Mouse (Mus musculus) limb, embryonic 13.5 days (tissue): Measurements from ENCODE around the gene Magi3. TPM values are rescaled to one million over a fixed set of nuclear protein-coding genes. Genes with fewer than 3 reads are reported as not detected.

Source experiments
- ATAC-seq: fragments of 200-750 bp; cut with Nextera tagmentation; 2 replicates; pipeline ENCODE4 v1.8.0; 2017; ENCODE audit warnings: low read depth, moderate number of reproducible peaks, moderate TSS enrichment; ENCODE audit not compliant: low FRiP score
- H3K27ac ChIP-seq: fragments of 300-500 bp; sonication (generic); 2 replicates; pipeline ENCODE4 v1.5.1; 2015; ENCODE audit warnings: inconsistent platforms, mild to moderate bottlenecking, moderate library complexity
- H3K27me3 ChIP-seq: fragments of 300-500 bp; sonication (generic); 2 replicates; pipeline ENCODE4 v1.6.1; 2015; ENCODE audit warnings: mild to moderate bottlenecking, inconsistent platforms
- H3K36me3 ChIP-seq: fragments of 300-500 bp; sonication (generic); 2 replicates; pipeline ENCODE4 v1.6.1; 2015; ENCODE audit warnings: inconsistent platforms, mild to moderate bottlenecking, moderate library complexity
- H3K4me1 ChIP-seq: fragments of 300-500 bp; sonication (generic); 2 replicates; pipeline ENCODE4 v1.6.1; 2015; ENCODE audit warnings: inconsistent platforms
- H3K4me2 ChIP-seq: fragments of 300-500 bp; sonication (generic); replicated peaks from 2 replicates; pipeline ENCODE4 v1.6.1; 2015; ENCODE audit warnings: inconsistent platforms, mild to moderate bottlenecking, moderate library complexity
- H3K4me3 ChIP-seq: fragments of 300-500 bp; sonication (generic); 2 replicates; pipeline ENCODE4 v1.5.1; 2015; ENCODE audit warnings: moderate library complexity, mild to moderate bottlenecking, inconsistent platforms
- H3K9ac ChIP-seq: fragments of 300-500 bp; sonication (generic); 2 replicates; pipeline ENCODE4 v1.6.1; 2015; ENCODE audit warnings: mild to moderate bottlenecking, inconsistent platforms
- H3K9me3 ChIP-seq: fragments of 300-500 bp; sonication (generic); 2 replicates; pipeline ENCODE4 v1.6.1; 2016; ENCODE audit warnings: inconsistent platforms
- WGBS: fragments of 180-500 bp; shearing (Covaris S2); methylation state at CpG from one replicate; pipeline ENCODE4 v1.1.7; 2015; 5-methylcytosine and 5-hydroxymethylcytosine counted together
- polyA plus RNA-seq: library from polyadenylated mRNA; unstranded; fragments of >200 nt; fragmentation: Nextera tagmentation; extraction: Ambion mirVana; gene quantifications from 2 replicates; pipeline ENCODE4 v1.2.1, GENCODE M21; 2015

Magi3 gene
- polyA plus RNA-seq, 1 experiment from 2014 or later: 4.1 TPM

GRCm38 (mm10) chr3:104017931-104018330, 202.2 kb downstream of the Magi3 start:
- H3K4me3 ChIP-seq: no peak overlapping the region
- H3K9ac ChIP-seq: no peak overlapping the region
- no peaks in the 10 kb centered on the region for H3K27me3 ChIP-seq
- no peak overlapping the region for H3K4me2 ChIP-seq
- H3K36me3 ChIP-seq: peaks cover 41% of the 10 kb centered on the region
- WGBS: 86% methylated on average over 3 of the region's 3 CpGs
- H3K4me1 ChIP-seq: no peaks in the 10 kb centered on the region
- ATAC-seq: no peak
- no peaks in the 10 kb centered on the region for H3K9me3 ChIP-seq
- no peak overlapping the region for H3K27ac ChIP-seq

- H3K9ac ChIP-seq: no peak overlapping the region
- H3K4me3 ChIP-seq: no peak overlapping the region
- H3K9me3 ChIP-seq: no peaks in the 10 kb centered on the region
- H3K27ac ChIP-seq: no peak overlapping the region
- no peaks in the 10 kb centered on the region for H3K4me1 ChIP-seq
- no peaks in the 10 kb centered on the region for H3K27me3 ChIP-seq
- 92% methylated on average over 2 of the region's 2 CpGs for WGBS
- H3K36me3 ChIP-seq: peaks cover 38% of the 10 kb centered on the region
- no peak overlapping the region for H3K4me2 ChIP-seq
- no peak for ATAC-seq
Observed at GRCm38 (mm10) chr3:104011972-104012371, 208.2 kb downstream of the Magi3 start.

- no peak for ATAC-seq
- Histone ChIP-seq H3K27ac (no peak overlapping the region), H3K9me3 (no peaks in the 10 kb centered on the region), H3K9ac (no peak overlapping the region), H3K27me3 (no peaks in the 10 kb centered on the region), H3K4me3 (no peak overlapping the region), H3K36me3 (peaks cover 41% of the 10 kb centered on the region), H3K4me1 (no peaks in the 10 kb centered on the region), H3K4me2 (no peak overlapping the region)
- 87% methylated on average over 5 of the region's 5 CpGs for WGBS
Observed at GRCm38 (mm10) chr3:104009924-104010662, 210.1 kb downstream of the Magi3 start.

- Histone ChIP-seq H3K4me1 (no peaks in the 10 kb centered on the region), H3K27ac (no peak overlapping the region), H3K9me3 (no peaks in the 10 kb centered on the region), H3K9ac (no peak overlapping the region), H3K4me3 (no peak overlapping the region), H3K4me2 (no peak overlapping the region), H3K36me3 (peaks cover 52% of the 10 kb centered on the region), H3K27me3 (no peaks in the 10 kb centered on the region)
- no peak for ATAC-seq
- 80% methylated on average over 8 of the region's 8 CpGs for WGBS
Observed at GRCm38 (mm10) chr3:104007479-104007878, 212.7 kb downstream of the Magi3 start.

DNA sequence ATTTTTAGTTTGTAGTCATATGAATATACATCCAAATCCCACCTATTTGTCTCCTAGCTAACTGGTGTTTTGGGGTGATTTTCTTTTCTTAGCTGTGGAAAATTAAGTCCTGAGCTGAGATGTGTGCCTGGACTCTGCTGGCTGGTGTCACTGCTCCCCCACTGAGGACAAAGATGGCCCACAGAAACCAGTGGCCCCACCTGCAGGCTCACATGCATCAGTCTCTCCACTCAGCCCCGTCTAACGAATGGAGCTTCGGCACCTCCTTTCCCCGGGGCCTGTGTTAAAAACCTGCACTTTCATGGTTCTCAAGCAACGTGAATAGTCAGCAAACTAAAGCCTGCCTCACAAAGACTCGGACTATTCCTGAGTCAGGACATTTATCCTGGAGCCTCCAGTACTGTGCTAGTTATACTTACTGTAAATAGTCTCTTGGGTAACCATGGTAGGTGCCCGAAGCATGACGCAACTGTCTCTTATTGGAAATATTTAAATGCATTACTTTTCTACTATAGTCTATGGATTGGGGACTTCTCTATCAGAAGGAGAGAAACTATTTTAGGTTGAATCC, 213.2 kb downstream of the Magi3 start:
- peaks cover 55% of the 10 kb centered on the region for H3K36me3 ChIP-seq
- no peak overlapping the region for H3K4me2 ChIP-seq
- H3K4me1 ChIP-seq: no peaks in the 10 kb centered on the region
- no peak overlapping the region for H3K27ac ChIP-seq
- no peak overlapping the region for H3K9ac ChIP-seq
- ATAC-seq: no peak
- H3K27me3 ChIP-seq: no peaks in the 10 kb centered on the region
- 86% methylated on average over 8 of the region's 8 CpGs for WGBS
- H3K9me3 ChIP-seq: no peaks in the 10 kb centered on the region
- H3K4me3 ChIP-seq: no peak overlapping the region

- H3K4me2 ChIP-seq: no peak overlapping the region
- no peaks in the 10 kb centered on the region for H3K4me1 ChIP-seq
- WGBS: 95% methylated on average over 4 of the region's 4 CpGs
- no peaks in the 10 kb centered on the region for H3K9me3 ChIP-seq
- no peak for ATAC-seq
- no peak overlapping the region for H3K9ac ChIP-seq
- H3K27me3 ChIP-seq: no peaks in the 10 kb centered on the region
- H3K27ac ChIP-seq: no peak overlapping the region
- H3K4me3 ChIP-seq: no peak overlapping the region
- H3K36me3 ChIP-seq: peaks cover 77% of the 10 kb centered on the region
Observed at GRCm38 (mm10) chr3:103998724-103999123, 221.4 kb downstream of the Magi3 start.

DNA sequence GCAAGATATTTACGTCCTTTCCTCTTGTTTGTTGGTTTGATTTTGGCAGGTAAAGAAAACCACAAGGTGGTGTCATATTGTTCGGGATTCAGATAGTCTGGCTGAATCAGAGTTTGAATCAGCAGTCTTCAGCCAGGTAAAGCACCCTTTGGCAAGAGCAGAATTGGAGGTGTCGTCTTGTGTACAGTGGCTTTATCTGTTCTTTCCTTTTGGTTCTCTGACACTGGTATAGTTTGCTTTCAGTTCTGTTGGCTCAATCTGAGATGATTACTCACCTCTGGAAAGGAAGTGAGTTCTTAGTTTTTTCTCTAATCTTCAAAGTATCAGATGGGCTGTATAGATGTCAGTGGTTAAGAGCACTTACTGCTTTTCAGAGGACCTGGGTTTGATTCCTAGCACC, 228.9 kb downstream of the Magi3 start:
- H3K4me1 ChIP-seq: no peaks in the 10 kb centered on the region
- H3K4me2 ChIP-seq: no peak overlapping the region
- H3K9me3 ChIP-seq: no peaks in the 10 kb centered on the region
- no peak for ATAC-seq
- no peak overlapping the region for H3K4me3 ChIP-seq
- H3K36me3 ChIP-seq: peaks cover 79% of the 10 kb centered on the region
- 91% methylated on average over 3 of the region's 3 CpGs for WGBS
- no peak overlapping the region for H3K9ac ChIP-seq
- H3K27me3 ChIP-seq: no peaks in the 10 kb centered on the region
- no peak overlapping the region for H3K27ac ChIP-seq

DNA sequence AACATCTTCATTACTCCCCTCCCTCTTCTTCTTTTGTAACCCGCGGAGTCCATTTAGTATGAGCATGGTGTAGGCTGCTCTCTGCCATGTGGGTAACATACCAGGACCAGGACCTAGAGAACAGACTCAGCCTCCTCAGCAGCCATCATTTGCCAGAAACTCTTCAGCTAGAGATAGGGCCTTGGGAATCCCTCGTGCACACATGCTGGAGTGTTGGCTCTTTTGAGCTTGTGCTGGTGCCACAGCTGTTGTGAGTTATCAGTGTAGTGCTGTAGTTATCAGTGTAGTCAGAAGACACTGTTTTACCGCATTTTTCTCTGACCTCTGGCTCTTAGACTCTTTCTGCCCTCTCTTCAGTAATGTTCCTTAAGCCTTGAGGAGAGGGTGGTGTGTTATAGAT, 230.8 kb downstream of the Magi3 start:
- no peak overlapping the region for H3K9ac ChIP-seq
- 85% methylated on average over 4 of the region's 4 CpGs for WGBS
- no peak overlapping the region for H3K4me2 ChIP-seq
- no peaks in the 10 kb centered on the region for H3K27me3 ChIP-seq
- H3K9me3 ChIP-seq: no peaks in the 10 kb centered on the region
- ATAC-seq: no peak
- no peak overlapping the region for H3K4me3 ChIP-seq
- no peak overlapping the region for H3K27ac ChIP-seq
- H3K36me3 ChIP-seq: peaks cover 82% of the 10 kb centered on the region
- no peaks in the 10 kb centered on the region for H3K4me1 ChIP-seq

GRCm38 (mm10) chr3:103987831-103988432, 232.2 kb downstream of the Magi3 start:
- Histone ChIP-seq H3K27me3 (no peaks in the 10 kb centered on the region), H3K4me2 (no peak overlapping the region), H3K9me3 (no peaks in the 10 kb centered on the region), H3K4me3 (no peak overlapping the region), H3K4me1 (no peaks in the 10 kb centered on the region), H3K9ac (no peak overlapping the region), H3K36me3 (peaks cover 82% of the 10 kb centered on the region), H3K27ac (no peak overlapping the region)
- ATAC-seq: no peak
- 63% methylated on average over 5 of the region's 5 CpGs for WGBS

GRCm38 (mm10) chr3:103985194-103985593, 235.0 kb downstream of the Magi3 start:
- no peak overlapping the region for H3K27ac ChIP-seq
- peaks cover 65% of the 10 kb centered on the region for H3K36me3 ChIP-seq
- H3K9ac ChIP-seq: no peak overlapping the region
- 90% methylated on average over 2 of the region's 2 CpGs for WGBS
- no peaks in the 10 kb centered on the region for H3K27me3 ChIP-seq
- H3K4me1 ChIP-seq: no peaks in the 10 kb centered on the region
- ATAC-seq: no peak
- H3K9me3 ChIP-seq: no peaks in the 10 kb centered on the region
- H3K4me2 ChIP-seq: no peak overlapping the region
- no peak overlapping the region for H3K4me3 ChIP-seq

GRCm38 (mm10) chr3:103984556-103984955, 235.6 kb downstream of the Magi3 start:
- no peak overlapping the region for H3K9ac ChIP-seq
- no peak for ATAC-seq
- WGBS: 87% methylated on average over 4 of the region's 4 CpGs
- no peaks in the 10 kb centered on the region for H3K27me3 ChIP-seq
- peaks cover 64% of the 10 kb centered on the region for H3K36me3 ChIP-seq
- H3K4me1 ChIP-seq: no peaks in the 10 kb centered on the region
- no peaks in the 10 kb centered on the region for H3K9me3 ChIP-seq
- H3K27ac ChIP-seq: no peak overlapping the region
- no peak overlapping the region for H3K4me2 ChIP-seq
- no peak overlapping the region for H3K4me3 ChIP-seq

GRCm38 (mm10) chr3:103971157-103971556, 249.0 kb downstream of the Magi3 start:
- H3K27me3 ChIP-seq: no peaks in the 10 kb centered on the region
- ATAC-seq: no peak
- H3K9me3 ChIP-seq: no peaks in the 10 kb centered on the region
- no peak overlapping the region for H3K4me3 ChIP-seq
- no peak overlapping the region for H3K27ac ChIP-seq
- H3K4me1 ChIP-seq: peaks cover 14% of the 10 kb centered on the region
- H3K9ac ChIP-seq: no peak overlapping the region
- no peak overlapping the region for H3K4me2 ChIP-seq
- 92% methylated on average over 2 of the region's 2 CpGs for WGBS
- peaks cover 30% of the 10 kb centered on the region for H3K36me3 ChIP-seq
